ENCODE assay signal across 8 mouse cellular contexts in the genomic region with DNA sequence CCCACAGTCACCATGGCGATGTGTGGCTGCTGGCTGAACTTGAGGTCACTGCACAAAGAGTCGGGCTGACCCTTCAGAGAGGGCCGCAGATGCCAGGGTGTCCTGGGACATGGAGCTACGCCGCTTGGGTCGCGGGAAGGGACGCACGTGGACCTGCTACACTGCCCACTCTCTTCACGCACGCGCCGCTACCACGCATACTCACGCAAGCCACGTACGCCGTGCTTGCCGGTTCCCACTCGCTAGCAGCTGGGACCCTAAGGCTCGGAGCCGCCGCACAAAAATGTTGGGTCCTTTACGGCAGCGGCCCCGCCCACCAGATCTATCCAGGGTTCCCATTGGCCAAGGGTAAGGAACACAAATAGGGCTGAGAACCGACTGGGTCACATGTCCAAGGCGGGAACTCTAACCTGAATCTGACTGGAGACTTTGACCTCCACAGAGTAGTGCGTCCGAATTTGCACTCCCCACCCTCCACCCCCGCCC. TPM values are rescaled to one million over a fixed set of nuclear protein-coding genes. Genes with fewer than 3 reads are reported as not detected.
DNase-seq lines count a peak whose midpoint lies in the region; ATAC-seq lines count a peak whose summit lies in the region.

A gene (minus strand): TSS at position 288 of the 486 bp plus-strand sequence.

- WGBS in hindbrain, embryonic 15.5 days = under 1% methylated on average over 31 of the region's 31 CpGs

- H3K27me3 ChIP-seq in hindbrain, embryonic 15.5 days = no peaks in the 10 kb centered on the region

- ATAC-seq in hindbrain, embryonic 15.5 days (ENCODE audit: low FRiP score, low read depth) = peak; percentile 91

- DNase-seq in R1 (ENCODE audit: low read depth, low spot score) = peak; percentile 97
- peak; percentile 86 to 89 for DNase-seq in cerebellum, postnatal 25 days
- DNase-seq in frontal cortex, postnatal 36 days (ENCODE audit: low spot score in 2 of 2) = peak; percentile 91 to 95
- DNase-seq in left cerebral cortex, adult 11 months (ENCODE audit: low spot score) = peak; percentile 89
- peak; percentile 88 to 92 for DNase-seq in lung, postnatal 4 days
- DNase-seq in right cerebral cortex, adult 18-20 months = peak; percentile 95
- peak; percentile 45 for DNase-seq in urinary bladder, postnatal 10 days (ENCODE audit: low spot score)

- peak within 1 kb of the TSS; percentile 61 for H3K27ac ChIP-seq in hindbrain, embryonic 15.5 days (replicated peaks)

- peak within 1 kb of the TSS; percentile 89 for H3K4me2 ChIP-seq in hindbrain, embryonic 15.5 days

- no peaks in the 10 kb centered on the region for H3K9me3 ChIP-seq in hindbrain, embryonic 15.5 days

- H3K4me3 ChIP-seq in hindbrain, embryonic 15.5 days = peak within 1 kb of the TSS; percentile 50

- H3K36me3 ChIP-seq in hindbrain, embryonic 15.5 days = peaks cover 68% of the 10 kb centered on the region

- H3K4me1 ChIP-seq in hindbrain, embryonic 15.5 days (replicated peaks) = peaks cover 30% of the 10 kb centered on the region

- peak within 1 kb of the TSS; percentile 50 for H3K9ac ChIP-seq in hindbrain, embryonic 15.5 days

RNA-seq across cellular contexts. Expression of the gene that starts here (rescaled TPM):
- polyA plus RNA-seq in hindbrain, embryonic 15.5 days (2015; fragmentation: Nextera tagmentation; extraction: Ambion mirVana) = 45.1 and 48.4 TPM in 2 replicates

Comparison
In these comparisons a context has a peak if more than half of its experiments do, and no peak if none do; other contexts are left out.
1. Peak in every context shown above with its lines: DNase-seq, ATAC-seq, H3K4me3 ChIP-seq and H3K27ac ChIP-seq.
2. DNase-seq: peak in every context shown above with its lines; median percentile 97 in R1; 95 in right cerebral cortex, adult 18-20 months; 93 in frontal cortex, postnatal 36 days; 90 in lung, postnatal 4 days; 89 in left cerebral cortex, adult 11 months; 88 in cerebellum, postnatal 25 days; 45 in urinary bladder, postnatal 10 days.